Comparison of ENCODE assay signal across 18 mouse cellular contexts in genomic region chr14:122281072-122281634, GRCm38 (mm10).
A peak's percentile ranks its signal among the peaks of the same experiment; 100 is the strongest.
DNase-seq lines count a peak whose midpoint lies in the region; ATAC-seq and TF ChIP-seq lines count a peak whose summit lies in the region.
"Had no signal": no experiment of that assay in that cellular context is flagged by ENCODE, and none has a peak within 500 bp of the region (broad histone marks: within the 10 kb centered on the region; RNA-seq: fewer than 3 reads in every experiment).

No protein-coding gene starts in this region.

- 16% methylated on average over 9 of the region's 9 CpGs for whole genome bisulfite sequencing in forebrain, embryonic 12.5 days
- 50% methylated on average over 9 of the region's 9 CpGs for WGBS in forebrain, postnatal 0 days
- 13% methylated on average over 9 of the region's 9 CpGs for WGBS in hindbrain, embryonic 11.5 days
- 11% methylated on average over 9 of the region's 9 CpGs for WGBS in midbrain, embryonic 12.5 days

- H3K27me3 ChIP-seq in forebrain, embryonic 12.5 days: peaks cover 62% of the 10 kb centered on the region
- peaks cover 23% of the 10 kb centered on the region for H3K27me3 ChIP-seq in forebrain, postnatal 0 days (ENCODE audit: insufficient read depth, low read length)
- peaks cover 18% of the 10 kb centered on the region for H3K27me3 ChIP-seq in hindbrain, embryonic 11.5 days (ENCODE audit: control insufficient read depth, insufficient read depth, low read length)
- H3K27me3 ChIP-seq in midbrain, embryonic 12.5 days: peaks cover 88% of the 10 kb centered on the region
- H3K27me3 ChIP-seq: megakaryocyte, embryonic 14.5 days had no signal

- ATAC-seq in forebrain, embryonic 12.5 days (ENCODE audit: low FRiP score): 0 out of 2 replicates have a peak, but pooled peaks have one; percentile 3
- no peak for ATAC-seq in forebrain, postnatal 0 days
- ATAC-seq in hindbrain, embryonic 11.5 days (ENCODE audit: low FRiP score): peak; percentile 27; the same call in 1 of the 2 replicates
- ATAC-seq in midbrain, embryonic 12.5 days (ENCODE audit: low FRiP score, low read depth): no peak
- ATAC-seq: inflammation-experienced regulatory T-cells, adult 6 months had no signal

- H3K4me1 ChIP-seq in forebrain, embryonic 12.5 days: peaks cover 20% of the 10 kb centered on the region
- no peaks in the 10 kb centered on the region for H3K4me1 ChIP-seq in forebrain, postnatal 0 days (ENCODE audit: insufficient read depth)
- no peaks in the 10 kb centered on the region; the same call in none of the 2 replicates for H3K4me1 ChIP-seq in hindbrain, embryonic 11.5 days (replicated peaks; ENCODE audit: control insufficient read depth, insufficient read depth, low read length)
- H3K4me1 ChIP-seq in midbrain, embryonic 12.5 days: peaks cover 20% of the 10 kb centered on the region
- H3K4me1 ChIP-seq: megakaryocyte, embryonic 14.5 days had no signal

- H3K27ac ChIP-seq in forebrain, embryonic 12.5 days: peak overlapping the region; percentile 57; the same call in 1 of the 2 replicates
- no peak overlapping the region for H3K27ac ChIP-seq in forebrain, postnatal 0 days (ENCODE audit: low read depth, low read length)
- H3K27ac ChIP-seq in hindbrain, embryonic 11.5 days (ENCODE audit: low read depth, low read length): peak overlapping the region; percentile 66
- H3K27ac ChIP-seq in midbrain, embryonic 12.5 days (replicated peaks): peak overlapping the region; percentile 78
- H3K27ac ChIP-seq: kidney, postnatal 0 days; limb, embryonic 12.5 days had no signal

- no peaks in the 10 kb centered on the region for H3K9me3 ChIP-seq in forebrain, embryonic 12.5 days
- H3K9me3 ChIP-seq in forebrain, postnatal 0 days (ENCODE audit: low read length): no peaks in the 10 kb centered on the region
- H3K9me3 ChIP-seq in hindbrain, embryonic 11.5 days (ENCODE audit: control insufficient read depth, low read length): no peaks in the 10 kb centered on the region
- H3K9me3 ChIP-seq in midbrain, embryonic 12.5 days: 0 out of 2 replicates have a peak, but pooled peaks cover 3% of the 10 kb centered on the region
- H3K9me3 ChIP-seq: limb, embryonic 12.5 days; megakaryocyte, embryonic 14.5 days had no signal

- H3K36me3 ChIP-seq in forebrain, embryonic 12.5 days (replicated peaks): no peaks in the 10 kb centered on the region
- H3K36me3 ChIP-seq in forebrain, postnatal 0 days (ENCODE audit: insufficient read depth): no peaks in the 10 kb centered on the region
- H3K36me3 ChIP-seq in hindbrain, embryonic 11.5 days (ENCODE audit: control insufficient read depth, insufficient read depth, low read length): no peaks in the 10 kb centered on the region
- no peaks in the 10 kb centered on the region for H3K36me3 ChIP-seq in midbrain, embryonic 12.5 days
- H3K36me3 ChIP-seq: limb, embryonic 12.5 days had no signal

- H3K4me2 ChIP-seq in forebrain, embryonic 12.5 days: peak overlapping the region; percentile 38
- H3K4me2 ChIP-seq in forebrain, postnatal 0 days (ENCODE audit: low read depth): no peak overlapping the region
- peak overlapping the region; percentile 22 for H3K4me2 ChIP-seq in hindbrain, embryonic 11.5 days (replicated peaks; ENCODE audit: low read depth, low read length)
- peak overlapping the region; percentile 37 for H3K4me2 ChIP-seq in midbrain, embryonic 12.5 days (replicated peaks)
- H3K4me2 ChIP-seq: limb, embryonic 12.5 days had no signal

- peak overlapping the region; percentile 8; the same call in 1 of the 2 replicates for H3K4me3 ChIP-seq in forebrain, embryonic 12.5 days (replicated peaks)
- no peak overlapping the region for H3K4me3 ChIP-seq in forebrain, postnatal 0 days (ENCODE audit: low read depth, low read length)
- peak overlapping the region; percentile 12; the same call in 1 of the 2 replicates for H3K4me3 ChIP-seq in hindbrain, embryonic 11.5 days (ENCODE audit: low read depth, low read length)
- peak overlapping the region; percentile 22 for H3K4me3 ChIP-seq in midbrain, embryonic 12.5 days
- H3K4me3 ChIP-seq: limb, embryonic 12.5 days; megakaryocyte, embryonic 14.5 days had no signal

- no peak for TF ChIP-seq CTCF in forebrain, postnatal 0 days (IDR thresholded peaks at IDR 0.05; ENCODE audit: low read depth)

- no peak for DNase-seq in forebrain, postnatal 0 days
- peak; percentile 25 for DNase-seq in R1 (ENCODE audit: low read depth, low spot score)
- DNase-seq in hindbrain, embryonic 11.5 days (ENCODE audit: low spot score): peak; percentile 41
- no peak for DNase-seq in layer of hippocampus, adult 11-12 months (ENCODE audit: low spot score)
- DNase-seq in kidney, postnatal 4 days: no peak
- DNase-seq in layer of hippocampus, adult 8-10 months (ENCODE audit: low spot score in 2 of 2): no peak
- DNase-seq: B cell, adult 2 months; cerebellum, adult 18-20 months; gastrocnemius, postnatal 36 days; layer of hippocampus, postnatal 36 days; lung, adult 2 months; thymus, adult 2 months had no signal

- H3K9ac ChIP-seq in forebrain, embryonic 12.5 days: peak overlapping the region; percentile 46; the same call in 1 of the 2 replicates
- H3K9ac ChIP-seq in forebrain, postnatal 0 days: no peak overlapping the region
- peak overlapping the region; percentile 42 for H3K9ac ChIP-seq in hindbrain, embryonic 11.5 days (ENCODE audit: low read depth, low read length)
- H3K9ac ChIP-seq in midbrain, embryonic 12.5 days (replicated peaks): peak overlapping the region; percentile 17; the same call in 1 of the 2 replicates
- H3K9ac ChIP-seq: limb, embryonic 12.5 days had no signal

Comparison
In these comparisons a context has a peak if more than half of its experiments do, and no peak if none do; other contexts are left out.
1. ATAC-seq: peak in forebrain, embryonic 12.5 days (single experiment) and hindbrain, embryonic 11.5 days (single experiment); none in forebrain, postnatal 0 days (single experiment) and midbrain, embryonic 12.5 days (single experiment).
2. DNase-seq: peak in R1 (single experiment) and hindbrain, embryonic 11.5 days (single experiment); none in forebrain, postnatal 0 days (single experiment), layer of hippocampus, adult 11-12 months (single experiment), kidney, postnatal 4 days (0 of 2) and layer of hippocampus, adult 8-10 months (0 of 2).